ENCODE assay signal across 8 mouse cellular contexts in genomic region chr16:98081889-98082818, GRCm38 (mm10). TPM values are rescaled to one million over a fixed set of nuclear protein-coding genes. Genes with fewer than 3 reads are reported as not detected.
DNase-seq lines count a peak whose midpoint lies in the region; ATAC-seq and TF ChIP-seq lines count a peak whose summit lies in the region.
"Not testable (repeated sequence)": the region's sequence is repeated elsewhere in the genome, so short reads cannot be mapped to it uniquely, and the experiment has no call there.

A630089N07Rik (minus strand) TSS chr16:98082450.

- peak within 1 kb of the TSS; percentile 84 for H3K4me3 ChIP-seq in E14TG2a.4 (replicated peaks; ENCODE audit: low read length)
- peak within 1 kb of the TSS; percentile 74 for H3K4me3 ChIP-seq in forebrain, embryonic 12.5 days (replicated peaks)
- H3K4me3 ChIP-seq in heart, postnatal 0 days (ENCODE audit: low read depth, low read length) = peak within 1 kb of the TSS; percentile 77
- peak within 1 kb of the TSS; percentile 85 for H3K4me3 ChIP-seq in liver, embryonic 16.5 days (ENCODE audit: low read depth, low read length)
- peak within 1 kb of the TSS; percentile 63 for H3K4me3 ChIP-seq in neural tube, embryonic 13.5 days
- peak within 1 kb of the TSS; percentile 87 for H3K4me3 ChIP-seq in testis, adult 2 months (ENCODE audit: control insufficient read depth, low read depth, low read length)

- H3K27me3 ChIP-seq in E14TG2a.4 (ENCODE audit: insufficient read depth, low read length); forebrain, embryonic 12.5 days; heart, postnatal 0 days (ENCODE audit: control insufficient read depth, insufficient read depth, low read length); liver, embryonic 16.5 days (ENCODE audit: control insufficient read depth, insufficient read depth, low read depth, low read length); neural tube, embryonic 13.5 days; testis, adult 2 months (ENCODE audit: control insufficient read depth, insufficient read depth, low read length): not testable (repeated sequence)

- ATAC-seq in forebrain, embryonic 12.5 days (ENCODE audit: low FRiP score) = peak; percentile 98
- peak; percentile 94 for ATAC-seq in heart, postnatal 0 days (ENCODE audit: insufficient read depth, low read depth)
- peak; percentile 96 for ATAC-seq in liver, embryonic 16.5 days (ENCODE audit: low read depth)
- peak; percentile 99 for ATAC-seq in neural tube, embryonic 13.5 days (ENCODE audit: low read depth)

- not testable (repeated sequence) for H3K4me1 ChIP-seq in E14TG2a.4 (replicated peaks; ENCODE audit: low read depth, low read length); forebrain, embryonic 12.5 days; heart, postnatal 0 days (ENCODE audit: control insufficient read depth, insufficient read depth); liver, embryonic 16.5 days (ENCODE audit: control insufficient read depth, low read depth, low read length); testis, adult 2 months (ENCODE audit: control insufficient read depth, insufficient read depth, low read length)
- H3K4me1 ChIP-seq in neural tube, embryonic 13.5 days (replicated peaks) = peaks cover 18% of the 10 kb centered on the region

- H3K9me3 ChIP-seq in E14TG2a.4 (ENCODE audit: low read length) = peaks cover 41% of the 10 kb centered on the region
- not testable (repeated sequence) for H3K9me3 ChIP-seq in forebrain, embryonic 12.5 days; heart, postnatal 0 days (replicated peaks; ENCODE audit: control insufficient read depth, low read length); liver, embryonic 16.5 days (replicated peaks; ENCODE audit: control insufficient read depth, low read length); neural tube, embryonic 13.5 days

- peak within 1 kb of the TSS; percentile 62 for H3K9ac ChIP-seq in forebrain, embryonic 12.5 days
- H3K9ac ChIP-seq in heart, postnatal 0 days (replicated peaks; ENCODE audit: low read depth, low read length) = peak within 1 kb of the TSS; percentile 60
- H3K9ac ChIP-seq in liver, embryonic 16.5 days (ENCODE audit: low read depth, low read length) = peak within 1 kb of the TSS; percentile 89
- peak within 1 kb of the TSS; percentile 72 for H3K9ac ChIP-seq in neural tube, embryonic 13.5 days

- TF ChIP-seq POLR2A in testis, adult 2 months (IDR thresholded peaks at IDR 0.05; ENCODE audit: control insufficient read depth, low read depth, low read length) = not testable (repeated sequence)

- not testable (repeated sequence) for TF ChIP-seq CTCF in E14TG2a.4 (conservative IDR thresholded peaks at IDR 0.05; ENCODE audit: low read length); heart, postnatal 0 days (IDR thresholded peaks at IDR 0.05; ENCODE audit: low read depth); testis, adult 2 months (IDR thresholded peaks at IDR 0.05; ENCODE audit: control insufficient read depth, insufficient read depth, insufficient replicate concordance, low read depth, low read length)

- under 1% methylated on average over 25 of the region's 25 CpGs for WGBS in forebrain, embryonic 12.5 days
- WGBS in heart, postnatal 0 days = under 1% methylated on average over 25 of the region's 25 CpGs
- 0% methylated on average over 25 of the region's 25 CpGs for WGBS in liver, embryonic 16.5 days (ENCODE audit: insufficient replicate concordance)
- WGBS in neural tube, embryonic 13.5 days = under 1% methylated on average over 25 of the region's 25 CpGs

- peak; percentile 77 for DNase-seq in c-Kit-positive CD71-positive TER-119-positive erythroid progenitor cells, embryonic 14.5 days (ENCODE audit: low spot score)
- DNase-seq in heart, postnatal 0 days (ENCODE audit: low spot score) = peak; percentile 76
- DNase-seq in kidney, postnatal 4 days = peak; percentile 91 to 93

- not testable (repeated sequence) for TF ChIP-seq EP300 in heart, postnatal 0 days (IDR thresholded peaks at IDR 0.05; ENCODE audit: low read depth)

- H3K36me3 ChIP-seq in E14TG2a.4 (ENCODE audit: insufficient read depth, low read length); forebrain, embryonic 12.5 days (replicated peaks); heart, postnatal 0 days (replicated peaks; ENCODE audit: control insufficient read depth, insufficient read depth, low read length); liver, embryonic 16.5 days (ENCODE audit: control insufficient read depth, insufficient read depth); neural tube, embryonic 13.5 days; testis, adult 2 months (ENCODE audit: control insufficient read depth, insufficient read depth, low read length): not testable (repeated sequence)

- H3K27ac ChIP-seq in forebrain, embryonic 12.5 days = peak within 1 kb of the TSS; percentile 82
- H3K27ac ChIP-seq in heart, postnatal 0 days (ENCODE audit: low read depth) = peak within 1 kb of the TSS; percentile 64
- peak within 1 kb of the TSS; percentile 83 for H3K27ac ChIP-seq in liver, embryonic 16.5 days (ENCODE audit: low read length)
- H3K27ac ChIP-seq in neural tube, embryonic 13.5 days (replicated peaks) = peak within 1 kb of the TSS; percentile 62
- H3K27ac ChIP-seq in testis, adult 2 months (ENCODE audit: control insufficient read depth, insufficient read depth, low read depth, low read length) = not testable (repeated sequence)

- peak within 1 kb of the TSS; percentile 65 for H3K4me2 ChIP-seq in forebrain, embryonic 12.5 days
- peak within 1 kb of the TSS; percentile 87 for H3K4me2 ChIP-seq in heart, postnatal 0 days (ENCODE audit: low read depth, low read length)
- H3K4me2 ChIP-seq in liver, embryonic 16.5 days (ENCODE audit: low read depth, low read length) = peak within 1 kb of the TSS; percentile 81
- H3K4me2 ChIP-seq in neural tube, embryonic 13.5 days = peak within 1 kb of the TSS; percentile 67

RNA-seq across cellular contexts. Expression of gene A630089N07Rik, which starts in this region (rescaled TPM):
- polyA plus RNA-seq in forebrain, embryonic 12.5 days (2016; fragmentation: Nextera tagmentation; extraction: Ambion mirVana) = 24.1 and 30.6 TPM in 2 replicates
- total RNA-seq in heart, postnatal 0 days (2014; rRNA removed; ENCODE audit: low replicate concordance) = 0.43 and 2.0 TPM in 2 replicates
- 2.7 and 3.4 TPM in 2 replicates for polyA plus RNA-seq in heart, postnatal 0 days (2015; fragmentation: Nextera tagmentation; extraction: Ambion mirVana)
- polyA plus RNA-seq in liver, embryonic 16.5 days (2015; fragmentation: Nextera tagmentation; extraction: Ambion mirVana) = 6.9 and 7.0 TPM in 2 replicates
- polyA plus RNA-seq in neural tube, embryonic 13.5 days (2015; fragmentation: Nextera tagmentation; extraction: Ambion mirVana) = 11.6 and 15.8 TPM in 2 replicates
- polyA plus RNA-seq in testis, adult 2 months (2012; rRNA removed) = 0.65 and 1.3 TPM in 2 replicates
